Mouse (Mus musculus) forebrain, embryonic 16.5 days (tissue): ENCODE results near the gene Armc6. TPM values are rescaled to one million over a fixed set of nuclear protein-coding genes. Genes with fewer than 3 reads are reported as not detected.

ENCODE experiments used
- ATAC-seq: fragments of 200-750 bp; cut with Nextera tagmentation; 2 replicates; pipeline ENCODE4 v1.8.0; 2017; ENCODE audit warnings: mild to moderate bottlenecking, moderate library complexity
- H3K27ac ChIP-seq: fragments of 300-500 bp; sonication (generic); 2 replicates; pipeline ENCODE4 v1.5.1; 2014; ENCODE audit warnings: low read length, control low read depth
- H3K27me3 ChIP-seq: fragments of 300-500 bp; sonication (generic); replicated peaks from 2 replicates; pipeline ENCODE4 v1.6.1; 2014; ENCODE audit warnings: low read length; ENCODE audit not compliant: control insufficient read depth, insufficient read depth
- H3K36me3 ChIP-seq: fragments of 300-500 bp; sonication (generic); 2 replicates; pipeline ENCODE4 v1.6.1; 2014; ENCODE audit not compliant: control insufficient read depth, insufficient read depth
- H3K4me1 ChIP-seq: fragments of 300-500 bp; sonication (generic); replicated peaks from 2 replicates; pipeline ENCODE4 v1.6.1; 2014; ENCODE audit warnings: low read length; ENCODE audit not compliant: control insufficient read depth, insufficient read depth
- H3K4me2 ChIP-seq: fragments of 300-500 bp; sonication (generic); 2 replicates; pipeline ENCODE4 v1.6.1; 2014; ENCODE audit warnings: mild to moderate bottlenecking, low read length, control low read depth
- H3K4me3 ChIP-seq: fragments of 300-500 bp; sonication (generic); replicated peaks from 2 replicates; pipeline ENCODE4 v1.5.1; 2014; ENCODE audit warnings: mild to moderate bottlenecking, low read length, control low read depth
- H3K9ac ChIP-seq: fragments of 300-500 bp; sonication (generic); replicated peaks from 2 replicates; pipeline ENCODE4 v1.6.1; 2014; ENCODE audit warnings: low read depth, low read length, control low read depth
- H3K9me3 ChIP-seq: fragments of 300-500 bp; sonication (generic); 2 replicates; pipeline ENCODE4 v1.6.1; 2016; ENCODE audit warnings: low read length; ENCODE audit not compliant: control insufficient read depth
- WGBS: fragments of 180-500 bp; shearing (Covaris S2); extraction: QIAGEN DNeasy Blood & Tissue Kit; methylation state at CpG from one replicate; pipeline ENCODE4 v1.1.7; 2014; 5-methylcytosine and 5-hydroxymethylcytosine counted together
- polyA plus RNA-seq: library from polyadenylated mRNA; unstranded; fragments of >200 nt; fragmentation: Nextera tagmentation; extraction: Ambion mirVana; gene quantifications from 2 replicates; pipeline ENCODE4 v1.2.1, GENCODE M21; 2015

The Armc6 gene
- polyA plus RNA-seq, 1 experiment from 2014 or later = 109 TPM

- WGBS = 55% methylated on average over 7 of the region's 7 CpGs
- no peaks in the 10 kb centered on the region for H3K36me3 ChIP-seq
- ATAC-seq = no peak
- H3K4me2 ChIP-seq = no peak overlapping the region
- no peaks in the 10 kb centered on the region for H3K9me3 ChIP-seq
- no peaks in the 10 kb centered on the region for H3K4me1 ChIP-seq
- H3K27me3 ChIP-seq = no peaks in the 10 kb centered on the region
- H3K4me3 ChIP-seq = no peak overlapping the region
- H3K9ac ChIP-seq = no peak overlapping the region
- H3K27ac ChIP-seq = no peak overlapping the region
Measured at GRCm38 (mm10) chr8:70188707-70189106, 45.6 kb downstream of the Armc6 start.

- Histone ChIP-seq H3K36me3 (no peaks in the 10 kb centered on the region), H3K4me2 (no peak overlapping the region), H3K4me1 (no peaks in the 10 kb centered on the region), H3K27ac (no peak overlapping the region), H3K4me3 (no peak overlapping the region), H3K9ac (no peak overlapping the region), H3K27me3 (no peaks in the 10 kb centered on the region), H3K9me3 (no peaks in the 10 kb centered on the region)
- 90% methylated on average over 4 of the region's 4 CpGs for WGBS
- ATAC-seq = no peak
Measured at GRCm38 (mm10) chr8:70183194-70183593, 51.1 kb downstream of the Armc6 start.

GRCm38 (mm10) chr8:70181903-70182252 lies 52.4 kb downstream of the Armc6 start:
- no peaks in the 10 kb centered on the region for H3K4me1 ChIP-seq
- no peak overlapping the region for H3K27ac ChIP-seq
- WGBS = 84% methylated on average over 2 of the region's 2 CpGs
- no peak overlapping the region for H3K4me2 ChIP-seq
- H3K4me3 ChIP-seq = no peak overlapping the region
- no peaks in the 10 kb centered on the region for H3K9me3 ChIP-seq
- no peaks in the 10 kb centered on the region for H3K27me3 ChIP-seq
- ATAC-seq = no peak
- no peaks in the 10 kb centered on the region; the same call in 1 of the 2 replicates for H3K36me3 ChIP-seq
- no peak overlapping the region for H3K9ac ChIP-seq

GRCm38 (mm10) chr8:70181212-70181902 lies 52.9 kb downstream of the Armc6 start:
- no peaks in the 10 kb centered on the region; the same call in 1 of the 2 replicates for H3K36me3 ChIP-seq
- H3K27ac ChIP-seq = no peak overlapping the region
- no peaks in the 10 kb centered on the region for H3K4me1 ChIP-seq
- H3K27me3 ChIP-seq = no peaks in the 10 kb centered on the region
- H3K4me3 ChIP-seq = no peak overlapping the region
- H3K9me3 ChIP-seq = no peaks in the 10 kb centered on the region
- H3K9ac ChIP-seq = no peak overlapping the region
- ATAC-seq = peak; percentile 13; the same call in 1 of the 2 replicates
- H3K4me2 ChIP-seq = no peak overlapping the region
- 92% methylated on average over 16 of the region's 16 CpGs for WGBS

GRCm38 (mm10) chr8:70179082-70179481 lies 55.2 kb downstream of the Armc6 start:
- Histone ChIP-seq H3K27ac (no peak overlapping the region), H3K9ac (no peak overlapping the region), H3K4me1 (peaks cover 6% of the 10 kb centered on the region), H3K27me3 (no peaks in the 10 kb centered on the region), H3K4me3 (no peak overlapping the region), H3K4me2 (no peak overlapping the region), H3K9me3 (no peaks in the 10 kb centered on the region), H3K36me3 (no peaks in the 10 kb centered on the region; the same call in 1 of the 2 replicates)
- ATAC-seq = no peak
- WGBS = 98% methylated on average over 4 of the region's 4 CpGs

GRCm38 (mm10) chr8:70178231-70178630 lies 56.0 kb downstream of the Armc6 start:
- peaks cover 12% of the 10 kb centered on the region for H3K4me1 ChIP-seq
- H3K27me3 ChIP-seq = no peaks in the 10 kb centered on the region
- no peak overlapping the region for H3K9ac ChIP-seq
- H3K4me3 ChIP-seq = no peak overlapping the region
- 89% methylated on average over 2 of the region's 2 CpGs for WGBS
- no peak for ATAC-seq
- H3K9me3 ChIP-seq = no peaks in the 10 kb centered on the region
- H3K36me3 ChIP-seq = no peaks in the 10 kb centered on the region; the same call in 1 of the 2 replicates
- H3K27ac ChIP-seq = no peak overlapping the region
- no peak overlapping the region for H3K4me2 ChIP-seq

GRCm38 (mm10) chr8:70174079-70174478 lies 60.2 kb downstream of the Armc6 start:
- H3K4me3 ChIP-seq = no peak overlapping the region
- no peak for ATAC-seq
- no peaks in the 10 kb centered on the region; the same call in 1 of the 2 replicates for H3K36me3 ChIP-seq
- H3K9ac ChIP-seq = no peak overlapping the region
- no peaks in the 10 kb centered on the region for H3K9me3 ChIP-seq
- H3K27me3 ChIP-seq = no peaks in the 10 kb centered on the region
- H3K4me1 ChIP-seq = peaks cover 24% of the 10 kb centered on the region
- no peak overlapping the region for H3K27ac ChIP-seq
- WGBS = 89% methylated on average over 7 of the region's 7 CpGs
- no peak overlapping the region for H3K4me2 ChIP-seq

- no peak for ATAC-seq
- 75% methylated on average over 5 of the region's 5 CpGs for whole genome bisulfite sequencing
Measured at GRCm38 (mm10) chr8:70173320-70173719, 60.9 kb downstream of the Armc6 start.

GRCm38 (mm10) chr8:70172043-70172681 lies 62.1 kb downstream of the Armc6 start, which contains the start of gene Tmem161a:
Tmem161a (plus strand) TSS chr8:70172356.
- Histone ChIP-seq H3K9me3 (no peaks in the 10 kb centered on the region), H3K27me3 (no peaks in the 10 kb centered on the region), H3K4me2 (peak within 1 kb of the TSS; percentile 57), H3K4me1 (peaks cover 24% of the 10 kb centered on the region), H3K27ac (no peak within 1 kb of the TSS; the same call in 1 of the 2 replicates), H3K9ac (peak within 1 kb of the TSS; percentile 80), H3K4me3 (peak within 1 kb of the TSS; percentile 76), H3K36me3 (no peaks in the 10 kb centered on the region)
- WGBS = 2% methylated on average over 27 of the region's 27 CpGs
- peak; percentile 98 for ATAC-seq

More at GRCm38 (mm10) chr8:70173320-70173719, 60.9 kb downstream of the Armc6 start:
- no peak overlapping the region for H3K4me3 ChIP-seq
- no peaks in the 10 kb centered on the region for H3K27me3 ChIP-seq
- no peak overlapping the region for H3K27ac ChIP-seq
- H3K9me3 ChIP-seq = no peaks in the 10 kb centered on the region
- no peak overlapping the region for H3K4me2 ChIP-seq
- H3K36me3 ChIP-seq = no peaks in the 10 kb centered on the region; the same call in 1 of the 2 replicates
- H3K4me1 ChIP-seq = peaks cover 24% of the 10 kb centered on the region
- no peak overlapping the region for H3K9ac ChIP-seq
